Mouse (Mus musculus): ENCODE data around the gene Cdiptos. TPM values are rescaled to one million over a fixed set of nuclear protein-coding genes. Genes with fewer than 3 reads are reported as not detected.

Cdiptos gene
- total and polyA plus RNA-seq, 3 experiments, result 0.47 to 0.97 TPM; not detected in 1

- Histone ChIP-seq H3K9ac (ENCODE audit: insufficient read depth, low read depth) (peak overlapping the region; percentile 99), H3K27me3 (replicated peaks) (no peaks in the 10 kb centered on the region), H3K9me3 (replicated peaks; ENCODE audit: low read length) (no peaks in the 10 kb centered on the region), H3K27ac (ENCODE audit: insufficient read depth, low read depth) (peak overlapping the region; percentile 57), H3K4me1 (ENCODE audit: control insufficient read depth in 1 of 2, insufficient read depth in 2 of 2) (peaks cover 17 to 49% of the 10 kb centered on the region in 2 experiments), H3K4me2 (ENCODE audit: insufficient read depth, low read depth, poor library complexity, severe bottlenecking) (peak overlapping the region; percentile 66), H3K79me2 (replicated peaks; ENCODE audit: control insufficient read depth, extremely low read depth, insufficient read depth, poor library complexity, severe bottlenecking) (peaks cover 22% of the 10 kb centered on the region), H3K36me3 (replicated peaks in 1 of 2; ENCODE audit: control insufficient read depth in 1 of 2, insufficient read depth in 1 of 2, low read length in 1 of 2) (peaks cover 30 to 68% of the 10 kb centered on the region in 2 experiments), H3K4me3 (replicated peaks in 1 of 3; ENCODE audit: low read depth in 2 of 3, low read length in 2 of 3, poor library complexity in 1 of 3) (peak overlapping the region; percentile 67 to 78 (median 76))
- peak; percentile 78 for DNase-seq (ENCODE audit: extremely low read depth)
- in situ Hi-C loops (cut with MboI; ENCODE audit: low pct_ligation_motif_present, low pct_unique_long_range_greater_than_20kb, low sequenced_read_pairs) (loop anchor here (5.0 kb wide), 1 partner anchor 138 kb away; no protein-coding TSS in a partner anchor), dilution Hi-C loops (cut with MboI; ENCODE audit: extremely low pct_ligation_motif_present, extremely low pct_unique_long_range_greater_than_20kb, low sequenced_read_pairs) (no loop called here)
- TF ChIP-seq MXI1 (IDR thresholded peaks at IDR 0.05; ENCODE audit: low read depth, low read length) (peak; percentile 96), IRF4 (IDR thresholded peaks at IDR 0.05; ENCODE audit: low read depth, low read length) (peak; percentile 52; the same call in 1 of the 2 replicates), NELFE (IDR thresholded peaks at IDR 0.05; ENCODE audit: low read depth, low read length) (0 out of 2 replicates have a peak, but pooled peaks have one; percentile 37), UBTF (IDR thresholded peaks at IDR 0.05; ENCODE audit: low read depth, low read length) (no peak), TBP (conservative IDR thresholded peaks at IDR 0.05; ENCODE audit: low read depth, low read length) (no peak), RAD21 (IDR thresholded peaks at IDR 0.05; ENCODE audit: low read depth, low read length) (peak; percentile 59), SIN3A (IDR thresholded peaks at IDR 0.05; ENCODE audit: low read length) (peak; percentile 67), USF1 (IDR thresholded peaks at IDR 0.05; ENCODE audit: low read depth, low read length) (peak; percentile 48), CHD1 (IDR thresholded peaks at IDR 0.05; ENCODE audit: low read depth, low read length) (0 out of 2 replicates have a peak, but pooled peaks have one; percentile 48), PAX5 (IDR thresholded peaks at IDR 0.05; ENCODE audit: low read length) (no peak), ZC3H11A (IDR thresholded peaks at IDR 0.05; ENCODE audit: low read depth, low read length) (no peak), RCOR1 (conservative IDR thresholded peaks at IDR 0.05; ENCODE audit: low read depth, low read length) (no peak), ZMIZ1 (IDR thresholded peaks at IDR 0.05; ENCODE audit: low read depth, low read length) (no peak; the same call in 1 of the 2 replicates), JUN (IDR thresholded peaks at IDR 0.05; ENCODE audit: insufficient read depth, low read depth, low read length) (no peak), TCF12 (IDR thresholded peaks at IDR 0.05; ENCODE audit: low read depth, low read length) (peak; percentile 42), CHD2 (IDR thresholded peaks at IDR 0.05; ENCODE audit: low read length) (peak; percentile 65), JUND (conservative IDR thresholded peaks at IDR 0.05; ENCODE audit: low read depth, low read length) (no peak), MAZ (IDR thresholded peaks at IDR 0.05; ENCODE audit: low read depth, low read length) (0 out of 2 replicates have a peak, but pooled peaks have one; percentile 54), ETS1 (conservative IDR thresholded peaks at IDR 0.05; ENCODE audit: low read depth, low read length) (0 out of 2 replicates have a peak, but pooled peaks have one; percentile 24), GABPA (IDR thresholded peaks at IDR 0.05; ENCODE audit: insufficient replicate concordance, low read depth, low read length) (no peak), SMC3 (IDR thresholded peaks at IDR 0.05; ENCODE audit: low read depth, low read length) (peak; percentile 53), EP300 (IDR thresholded peaks at IDR 0.05; ENCODE audit: low read length) (no peak), USF2 (conservative IDR thresholded peaks at IDR 0.05; ENCODE audit: low read depth, low read length) (peak; percentile 23; the same call in 1 of the 2 replicates), NRF1 (IDR thresholded peaks at IDR 0.05; ENCODE audit: low read depth, low read length) (peak; percentile 43; the same call in 1 of the 2 replicates), HCFC1 (IDR thresholded peaks at IDR 0.05; ENCODE audit: low read depth, low read length) (peak; percentile 31), KAT2A (IDR thresholded peaks at IDR 0.05; ENCODE audit: insufficient replicate concordance, low read length) (no peak), MYC (IDR thresholded peaks at IDR 0.05; ENCODE audit: low read depth, low read length) (peak; percentile 95), ZKSCAN1 (IDR thresholded peaks at IDR 0.05; ENCODE audit: borderline replicate concordance, low read depth, low read length) (no peak), ELF1 (IDR thresholded peaks at IDR 0.05; ENCODE audit: low read depth, low read length) (no peak), CTCF (conservative IDR thresholded peaks at IDR 0.05 in 1 of 2, IDR thresholded peaks at IDR 0.05 in 1 of 2; ENCODE audit: low read depth in 2 of 2, low read length in 2 of 2) (peak in 1 of 2 experiments; percentile 70; a peak in 2 of 4 replicates), ZNF384 (IDR thresholded peaks at IDR 0.05; ENCODE audit: low read depth, low read length) (no peak), E2F4 (IDR thresholded peaks at IDR 0.05; ENCODE audit: insufficient replicate concordance, low read depth, low read length) (no peak), MEF2A (IDR thresholded peaks at IDR 0.05; ENCODE audit: borderline replicate concordance, low read depth, low read length) (no peak), BHLHE40 (IDR thresholded peaks at IDR 0.05; ENCODE audit: low read depth, low read length) (peak; percentile 91), MAFK (IDR thresholded peaks at IDR 0.05; ENCODE audit: insufficient replicate concordance, low read length) (no peak), MAX (IDR thresholded peaks at IDR 0.05; ENCODE audit: low read length) (peak; percentile 98), POLR2A (IDR thresholded peaks at IDR 0.05; ENCODE audit: low read depth, low read length) (peak; percentile 54; the same call in 1 of the 2 replicates), POLR2AphosphoS2 (IDR thresholded peaks at IDR 0.05; ENCODE audit: low read depth, low read length) (no peak)
Observed at GRCm38 (mm10) chr7:127024755-127025555, 49.1 kb upstream of the Cdiptos start.
